Mouse (Mus musculus) frontal cortex, postnatal 25 days (tissue): Measurements from ENCODE around the gene Cemip.

Experiments
- DNase-seq, 2 experiments: peaks; one replicate each; pipeline ENCODE4 v3.0.0; 2022; ENCODE audit warnings: low spot score in 2 of 2

Cemip gene

GRCm38 (mm10) chr7:84028368-84028767 is 57.9 kb downstream of the Cemip start:
- DNase-seq: no peak

GRCm38 (mm10) chr7:84026950-84027585 is 59.2 kb downstream of the Cemip start:
- no peak for DNase-seq

- DNase-seq: no peak
Measured at GRCm38 (mm10) chr7:84026090-84026489, 60.2 kb downstream of the Cemip start.

- no peak for DNase-seq
Measured at GRCm38 (mm10) chr7:84023466-84023865, 62.8 kb downstream of the Cemip start.

- DNase-seq: no peak
Measured at GRCm38 (mm10) chr7:84022462-84022861, 63.8 kb downstream of the Cemip start.

GRCm38 (mm10) chr7:84019381-84019780 is 66.9 kb downstream of the Cemip start:
- DNase-seq: no peak

- DNase-seq: no peak
Measured at GRCm38 (mm10) chr7:84018291-84019266, 67.7 kb downstream of the Cemip start.

- no peak for DNase-seq
Measured at GRCm38 (mm10) chr7:84015050-84015449, 71.3 kb downstream of the Cemip start.

GRCm38 (mm10) chr7:84013656-84014055 is 72.6 kb downstream of the Cemip start:
- DNase-seq: no peak

GRCm38 (mm10) chr7:84004357-84004756 is 81.9 kb downstream of the Cemip start:
- no peak for DNase-seq

GRCm38 (mm10) chr7:84001516-84001915 is 84.8 kb downstream of the Cemip start:
- DNase-seq: no peak

GRCm38 (mm10) chr7:84000671-84001070 is 85.6 kb downstream of the Cemip start:
- no peak for DNase-seq

GRCm38 (mm10) chr7:83999647-84000046 is 86.7 kb downstream of the Cemip start:
- DNase-seq: no peak

GRCm38 (mm10) chr7:83994348-83994747 is 92.0 kb downstream of the Cemip start:
- no peak for DNase-seq

GRCm38 (mm10) chr7:83989294-83989693 is 97.0 kb downstream of the Cemip start:
- DNase-seq: no peak

- DNase-seq: no peak
Measured at GRCm38 (mm10) chr7:83985751-83986150, 100.6 kb downstream of the Cemip start.

- no peak for DNase-seq
Measured at GRCm38 (mm10) chr7:83982566-83982965, 103.7 kb downstream of the Cemip start.

- no peak for DNase-seq
Measured at GRCm38 (mm10) chr7:83978945-83979536, 107.3 kb downstream of the Cemip start.

- DNase-seq: no peak
Measured at GRCm38 (mm10) chr7:83978410-83978809, 107.9 kb downstream of the Cemip start.

GRCm38 (mm10) chr7:83976413-83976958 is 109.8 kb downstream of the Cemip start:
- no peak for DNase-seq

- no peak for DNase-seq
Measured at GRCm38 (mm10) chr7:83975283-83975682, 111.0 kb downstream of the Cemip start.

GRCm38 (mm10) chr7:83972485-83972884 is 113.8 kb downstream of the Cemip start:
- DNase-seq: no peak
